Mouse (Mus musculus) kidney, adult 8-10 months (tissue): ENCODE results near the gene Ap1g1.
"Not testable (repeated sequence)": the region's sequence is repeated elsewhere in the genome, so short reads cannot be mapped to it uniquely, and the experiment has no call there.

ENCODE experiments used
- DNase-seq, 2 experiments: peaks; one replicate each; pipeline ENCODE4 v3.0.0; 2022

The Ap1g1 gene

GRCm38 (mm10) chr8:109868003-109868679 is 89.8 kb downstream of the Ap1g1 start, which contains the start of gene Phlpp2:
Gene Phlpp2 (plus strand): TSS chr8:109868542.
- peak; percentile 94 for DNase-seq

- peak; percentile 38 to 39 for DNase-seq
These were observed 90.5 kb downstream of the Ap1g1 start for GRCm38 (mm10) chr8:109868680-109869361.

GRCm38 (mm10) chr8:109871056-109871455 is 92.7 kb downstream of the Ap1g1 start:
- no peak for DNase-seq

- not testable (repeated sequence) for DNase-seq
These were observed 95.4 kb downstream of the Ap1g1 start for GRCm38 (mm10) chr8:109873800-109874199.

GRCm38 (mm10) chr8:109880012-109880662 is 101.8 kb downstream of the Ap1g1 start:
- DNase-seq = peak in 1 of 2 experiments; percentile 31

- DNase-seq = no peak
These were observed 106.9 kb downstream of the Ap1g1 start for GRCm38 (mm10) chr8:109885294-109885693.

- DNase-seq = no peak
These were observed 110.9 kb downstream of the Ap1g1 start for GRCm38 (mm10) chr8:109889211-109889610.

GRCm38 (mm10) chr8:109890794-109891585 is 112.6 kb downstream of the Ap1g1 start:
- no peak for DNase-seq

GRCm38 (mm10) chr8:109894636-109895035 is 116.3 kb downstream of the Ap1g1 start:
- DNase-seq = no peak

- no peak for DNase-seq
These were observed 117.0 kb downstream of the Ap1g1 start for GRCm38 (mm10) chr8:109895355-109895754.

GRCm38 (mm10) chr8:109902379-109902778 is 124.0 kb downstream of the Ap1g1 start:
- DNase-seq = no peak

GRCm38 (mm10) chr8:109903909-109904469 is 125.6 kb downstream of the Ap1g1 start:
- no peak for DNase-seq

GRCm38 (mm10) chr8:109904928-109905668 is 126.7 kb downstream of the Ap1g1 start:
- no peak for DNase-seq

- no peak for DNase-seq
These were observed 128.6 kb downstream of the Ap1g1 start for GRCm38 (mm10) chr8:109906907-109907306.

GRCm38 (mm10) chr8:109907376-109907775 is 129.0 kb downstream of the Ap1g1 start:
- no peak for DNase-seq
